Mouse (Mus musculus) MEL-GATA-1-ER (cell line): ENCODE results near the gene 1700109H08Rik.
"Not testable (repeated sequence)": the region's sequence is repeated elsewhere in the genome, so short reads cannot be mapped to it uniquely, and the experiment has no call there.

Experiments
- DNase-seq: peaks from one replicate; pipeline ENCODE4 v3.0.0-alpha.2; 2012; ENCODE audit warnings: low read depth; ENCODE audit errors: extremely low read depth

Gene 1700109H08Rik

DNA sequence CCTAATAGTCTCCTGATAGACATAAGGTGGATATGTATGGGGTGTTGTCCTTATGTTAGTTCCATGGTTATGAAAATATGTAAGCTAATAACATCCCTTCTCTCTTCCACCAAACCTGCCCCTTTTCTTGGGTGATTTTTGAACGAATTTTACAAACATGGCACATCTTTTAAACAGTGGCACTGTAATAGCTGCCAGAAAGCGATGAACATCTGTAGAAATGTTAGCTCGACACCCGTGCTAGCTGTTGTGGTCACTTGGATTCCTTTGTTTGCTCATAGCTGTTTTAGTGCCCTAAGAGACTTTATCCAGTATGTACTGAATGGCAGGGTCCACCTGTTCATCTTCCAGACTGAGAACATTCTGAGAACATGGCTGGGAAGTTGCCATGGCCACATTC, at the start of gene 1700109H08Rik:
1700109H08Rik (plus strand) TSS at position 301 of the 400 bp plus-strand sequence.
- no peak for DNase-seq

DNA sequence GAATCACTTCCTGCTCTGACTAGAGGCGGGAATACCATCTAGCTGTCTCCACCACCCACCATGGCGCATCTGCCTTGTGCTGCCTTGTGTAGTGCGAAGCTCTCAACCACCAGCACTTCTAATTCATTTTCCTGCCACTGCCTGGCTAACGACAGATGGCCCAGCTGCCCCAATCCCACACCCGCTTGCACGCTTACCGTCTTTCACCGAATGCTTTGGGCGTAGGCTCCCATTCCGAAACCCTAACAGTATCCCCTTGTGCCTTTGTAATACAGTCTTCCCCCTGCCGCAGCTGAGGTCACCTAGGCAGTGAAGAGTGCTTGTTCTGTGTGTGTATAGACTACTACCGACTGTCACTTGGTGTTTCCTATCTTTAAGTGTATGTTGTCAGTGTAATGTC, 49.6 kb upstream of the 1700109H08Rik start:
- no peak for DNase-seq

DNA sequence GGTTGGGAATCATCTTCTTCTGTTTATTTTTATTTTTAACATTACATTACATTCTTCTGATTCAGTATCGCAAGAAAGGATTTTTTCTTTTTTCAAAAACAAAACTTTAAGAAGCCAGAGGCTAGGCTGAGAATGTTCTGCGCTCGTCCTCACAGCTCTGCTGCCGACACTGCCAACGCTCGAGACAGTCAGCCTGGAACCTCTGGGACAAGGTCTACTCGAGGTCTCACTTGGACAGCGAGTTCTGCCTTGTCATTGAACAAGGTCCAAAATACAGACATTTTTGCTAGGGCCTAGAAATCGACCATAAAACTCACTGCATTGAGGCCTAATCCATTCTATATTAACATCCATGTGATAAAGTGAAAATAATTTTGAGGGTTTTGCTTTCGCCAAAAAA, 48.5 kb upstream of the 1700109H08Rik start:
- DNase-seq, result no peak

DNA sequence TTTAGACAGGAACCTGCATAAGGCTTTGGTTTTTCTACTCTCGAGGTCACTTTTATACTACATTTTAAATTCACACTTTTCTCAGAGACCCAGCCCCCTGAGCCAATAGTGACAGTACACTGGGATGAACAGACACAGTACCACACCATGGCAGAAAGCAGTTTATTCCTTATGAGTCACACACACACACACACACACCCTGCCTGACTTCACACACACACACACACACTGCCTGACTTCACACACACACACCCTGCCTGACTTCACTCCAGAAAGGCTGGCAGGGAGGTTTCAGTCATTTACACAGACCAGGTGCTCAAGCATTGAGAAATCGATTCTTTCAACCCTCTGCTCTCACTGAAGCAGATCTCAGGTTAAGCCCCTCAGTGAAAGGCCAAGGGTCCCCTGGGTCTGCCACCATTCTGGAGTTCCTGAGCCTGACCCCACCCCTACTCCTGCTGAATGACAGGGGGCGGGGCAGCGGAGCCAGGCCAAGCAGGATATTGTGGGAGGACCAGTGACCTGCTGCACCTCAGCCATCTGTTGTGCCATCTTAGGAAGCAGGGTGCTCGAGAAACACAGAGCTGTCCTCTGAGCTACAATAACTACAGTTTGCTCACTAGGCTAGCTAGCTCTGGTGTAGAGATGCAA, 44.2 kb upstream of the 1700109H08Rik start:
- DNase-seq, result no peak

DNA sequence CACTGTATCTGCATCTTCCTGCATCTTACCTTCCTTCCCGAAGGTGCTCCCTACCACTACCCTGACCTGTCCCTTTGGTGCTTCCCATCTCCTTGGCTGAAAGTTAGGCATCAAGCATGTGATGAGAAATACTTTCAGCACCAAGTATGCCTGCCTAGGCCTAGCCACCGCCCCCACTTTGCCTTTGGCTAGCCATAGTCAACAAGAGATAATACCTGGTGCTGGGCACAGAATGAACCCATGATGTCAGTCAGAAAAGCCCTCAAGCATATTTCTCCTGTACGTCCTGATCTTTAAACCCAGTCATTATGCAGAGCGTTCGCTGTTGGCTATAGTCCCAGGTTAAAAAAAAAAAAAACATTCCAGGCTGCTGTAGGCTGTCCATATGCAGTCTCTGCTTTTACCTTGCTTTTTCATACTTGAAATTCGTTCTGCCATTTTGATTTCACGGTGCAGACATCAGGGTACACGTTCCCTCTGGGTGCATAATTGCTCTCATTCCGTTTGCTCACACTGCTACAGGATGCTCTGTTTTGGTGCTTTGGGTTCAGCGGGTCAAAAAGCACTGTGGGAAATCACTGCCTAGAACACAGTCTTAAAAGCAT, 41.7 kb upstream of the 1700109H08Rik start:
- DNase-seq, result no peak

DNA sequence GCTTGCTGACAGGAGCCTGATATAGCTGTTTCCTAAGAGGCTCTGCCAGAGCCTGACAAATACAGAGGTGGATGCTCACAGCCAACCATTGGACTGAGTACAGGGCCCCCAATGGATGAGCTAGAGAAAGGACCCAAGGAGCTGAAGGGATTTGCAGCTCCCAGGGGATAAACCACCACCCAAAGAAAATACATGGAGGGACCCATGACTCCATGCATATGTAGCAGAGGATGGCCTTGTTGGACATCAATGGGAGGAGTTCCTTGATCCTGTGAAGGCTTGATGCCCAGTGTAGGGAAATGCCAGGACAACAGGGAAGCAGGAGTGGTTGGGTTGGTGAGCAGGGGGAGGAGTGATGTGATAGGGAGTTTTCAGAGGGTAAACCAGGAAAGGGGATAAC, 39.3 kb upstream of the 1700109H08Rik start:
- DNase-seq, result not testable (repeated sequence)

DNA sequence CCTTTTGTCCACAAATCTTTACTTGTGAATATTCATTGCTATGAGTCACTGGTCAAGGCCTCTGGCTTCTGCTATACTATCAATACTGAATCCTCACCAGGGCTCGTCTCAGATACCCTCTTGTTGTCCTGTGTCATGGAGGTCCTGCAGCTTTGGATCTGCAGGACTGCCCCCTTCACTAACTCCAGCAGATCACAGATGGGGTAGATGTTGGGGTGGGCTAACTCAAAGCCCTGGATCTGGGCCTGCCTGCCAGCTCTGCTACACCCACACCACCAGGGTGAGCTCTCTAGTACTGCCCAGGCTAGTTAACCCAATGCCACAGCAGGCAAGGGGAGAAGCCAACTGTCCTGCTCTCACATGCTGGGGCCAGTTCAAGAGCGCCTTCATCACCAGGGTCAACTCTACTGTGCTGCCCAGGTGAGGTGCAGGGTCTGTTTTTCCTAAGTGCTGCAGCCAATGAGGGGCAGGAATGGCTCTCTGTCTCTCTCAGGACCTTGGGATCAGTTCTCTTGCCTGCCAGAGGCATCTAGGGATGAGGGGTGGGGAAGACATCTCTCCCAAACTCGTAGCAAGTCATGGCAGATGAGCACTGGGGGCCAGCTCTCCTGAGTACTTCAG, 34.7 kb upstream of the 1700109H08Rik start:
- no peak for DNase-seq

DNA sequence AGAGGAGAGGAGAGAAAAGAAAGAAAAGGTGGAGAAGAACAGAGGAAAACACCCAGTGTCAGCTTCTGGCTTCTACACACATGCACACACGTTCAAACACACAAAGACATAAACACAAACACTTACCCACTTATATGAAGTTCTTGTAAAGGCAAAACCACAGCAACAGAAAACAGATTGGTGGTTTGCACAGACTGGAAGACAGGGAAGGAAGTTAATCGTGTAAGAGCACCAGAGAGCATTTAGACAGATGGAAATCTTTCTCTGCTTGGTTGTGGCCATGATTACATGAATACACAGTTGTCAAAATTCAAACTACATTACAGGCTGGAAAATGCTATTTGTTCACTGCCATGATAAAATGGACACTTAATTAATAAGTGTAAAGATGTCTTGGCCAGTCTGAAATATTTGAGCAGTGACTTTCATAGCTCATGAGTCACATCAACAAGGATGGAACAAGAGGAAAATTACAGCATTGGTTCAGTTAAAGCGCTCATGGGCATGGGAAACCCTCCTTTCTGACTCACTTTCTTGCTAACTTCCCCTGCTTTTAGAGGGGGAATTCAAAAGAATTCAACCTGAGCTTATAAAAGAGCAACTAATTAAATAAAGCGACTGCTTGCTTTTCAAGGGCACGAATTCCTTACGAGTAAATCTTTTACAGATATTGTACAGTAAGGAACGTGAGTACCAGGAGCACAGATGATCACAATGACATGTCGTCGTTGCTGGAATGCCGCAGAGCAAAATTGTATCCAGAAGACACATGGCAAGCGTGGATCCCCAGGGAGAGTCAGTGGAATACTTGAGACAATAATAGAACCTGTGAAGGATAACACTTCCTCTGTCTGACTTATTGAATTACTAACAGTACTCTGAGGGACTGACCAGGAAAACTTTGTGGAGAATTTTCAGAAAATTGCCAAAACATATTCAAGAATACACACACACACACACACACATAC, 32.6 kb upstream of the 1700109H08Rik start:
- no peak for DNase-seq

DNA sequence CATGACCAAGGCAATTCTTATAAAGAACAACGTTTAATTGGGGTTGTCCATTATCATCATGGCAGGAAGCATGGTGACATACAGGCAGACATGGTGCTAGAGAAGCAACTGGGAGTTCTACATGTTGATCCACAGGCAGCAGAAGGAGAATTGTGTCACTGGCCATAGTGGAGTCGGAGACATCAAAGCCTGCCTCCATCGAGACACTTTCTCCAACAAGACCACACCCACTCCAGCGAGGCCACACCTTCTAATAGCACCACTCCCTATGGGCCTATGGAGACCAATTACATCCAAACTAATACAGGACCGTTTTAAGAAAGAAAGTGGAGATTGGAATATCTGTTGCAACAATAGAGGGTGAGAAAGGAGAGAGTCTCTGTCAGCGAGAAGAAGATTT, 29.5 kb upstream of the 1700109H08Rik start:
- no peak for DNase-seq

DNA sequence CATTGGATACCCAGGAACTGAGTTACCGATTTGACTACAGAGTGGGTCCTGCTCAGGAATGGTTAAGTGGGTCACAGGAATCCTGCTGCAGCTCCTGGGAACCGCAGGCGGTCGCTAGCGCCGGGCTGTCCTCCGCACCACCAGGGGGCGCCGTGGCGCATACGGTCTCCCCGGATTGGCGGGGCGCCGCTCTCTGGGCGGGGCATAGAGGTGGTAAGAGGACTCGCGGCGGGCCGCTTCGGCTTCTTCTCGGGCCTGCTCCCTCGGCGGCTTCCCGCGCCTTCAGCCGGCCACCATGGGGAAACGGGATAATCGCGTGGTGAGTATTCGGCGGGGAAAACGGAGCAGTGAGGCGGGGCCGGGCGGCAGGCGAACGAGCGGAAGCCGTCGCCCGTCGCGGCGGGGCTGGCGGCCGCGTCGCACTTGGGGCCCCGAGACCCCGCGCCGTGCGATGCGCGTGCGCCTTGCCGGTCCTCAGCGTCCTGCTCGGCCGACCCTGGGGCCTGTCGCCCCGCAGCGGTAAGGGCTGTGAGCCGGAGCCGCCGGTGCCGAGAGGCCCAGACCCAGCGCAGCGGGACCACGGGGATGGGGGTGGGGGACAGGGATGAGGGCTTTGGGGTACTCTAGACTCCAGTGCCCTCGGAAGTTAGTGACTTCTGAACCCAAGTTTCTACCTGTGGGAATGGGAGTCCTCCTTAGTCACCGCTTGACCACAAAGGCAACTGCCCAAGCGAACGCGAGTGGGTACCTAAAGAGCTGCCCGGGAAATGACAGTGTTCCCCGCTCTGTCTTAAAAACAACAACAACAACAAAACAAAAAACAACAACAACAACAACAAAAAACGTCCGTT, 27.5 kb upstream of the 1700109H08Rik start, which contains the start of gene Fam133b:
Fam133b (plus strand) TSS at position 205 of the 851 bp plus-strand sequence.
- peak; percentile 80 for DNase-seq

DNA sequence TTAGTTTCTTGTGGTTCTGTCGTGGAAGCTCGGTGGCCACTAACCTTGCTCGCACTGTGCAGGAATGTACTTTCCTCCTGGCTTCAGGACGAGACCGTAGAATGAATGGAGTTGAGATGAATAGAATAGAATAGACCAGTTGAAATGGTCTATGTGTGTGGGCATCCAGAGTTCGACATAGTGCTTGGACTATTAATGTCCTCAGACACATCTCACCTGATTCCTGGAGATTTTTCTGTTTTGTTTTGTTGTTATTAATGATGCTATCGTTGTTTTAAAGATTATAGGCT, 26.9 kb upstream of the 1700109H08Rik start:
- DNase-seq, result no peak

DNA sequence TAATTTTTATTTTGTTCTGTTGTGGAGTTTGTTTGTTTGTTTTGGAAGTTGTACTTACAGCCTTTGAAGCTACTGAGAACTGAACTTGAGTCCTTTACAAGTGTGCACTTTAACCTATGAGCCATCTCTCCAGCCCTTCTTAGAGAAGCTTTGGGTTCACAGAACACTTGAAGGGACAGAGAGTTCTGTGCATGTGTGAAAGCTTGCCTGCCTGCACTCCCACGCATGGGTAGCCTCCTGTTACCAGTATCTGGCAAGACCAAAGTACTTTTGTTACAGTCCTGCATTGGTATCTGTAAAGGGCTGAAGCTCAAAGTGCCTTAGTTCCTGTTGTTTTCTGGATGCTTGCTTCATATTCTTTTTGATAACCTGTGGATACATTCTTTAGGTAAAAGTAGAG, 25.1 kb upstream of the 1700109H08Rik start:
- no peak for DNase-seq

DNA sequence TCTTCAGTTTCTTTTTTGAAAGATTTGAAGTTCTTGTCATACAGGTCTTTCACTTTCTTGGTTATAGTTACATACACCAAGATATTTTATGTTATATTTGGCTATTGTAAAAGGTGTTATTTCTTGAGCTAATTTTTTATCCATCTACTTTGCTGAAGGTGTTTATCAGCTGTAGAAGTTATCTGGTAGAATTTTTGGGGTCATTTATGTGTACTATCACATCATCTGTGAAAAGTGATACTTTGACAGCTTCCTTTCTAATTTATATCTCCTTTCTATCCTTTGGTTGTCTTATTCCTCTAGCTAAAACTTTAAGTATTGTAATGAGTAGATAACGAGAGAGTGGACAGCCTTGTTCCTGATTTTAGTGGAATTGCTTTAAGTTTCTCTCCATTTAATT, 19.9 kb upstream of the 1700109H08Rik start:
- no peak for DNase-seq

DNA sequence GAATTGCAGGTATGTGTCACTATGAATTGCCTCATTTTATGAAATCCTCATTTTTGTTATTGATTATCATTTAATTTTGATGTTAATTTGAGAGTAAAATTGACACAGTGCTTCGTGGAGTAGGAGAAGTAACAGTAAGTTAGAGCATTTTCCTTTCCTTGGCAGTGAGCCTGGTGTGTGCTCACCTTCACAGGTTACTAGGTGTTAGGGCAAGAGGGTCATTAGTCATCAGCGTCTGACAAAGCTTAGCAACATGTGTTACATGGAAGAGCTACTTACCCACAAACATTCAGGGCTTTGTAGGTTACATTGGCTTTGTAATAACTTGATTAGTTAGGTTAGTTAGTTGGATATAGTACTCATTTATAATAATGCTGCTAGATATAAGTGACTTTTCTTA, 17.2 kb upstream of the 1700109H08Rik start:
- no peak for DNase-seq

DNA sequence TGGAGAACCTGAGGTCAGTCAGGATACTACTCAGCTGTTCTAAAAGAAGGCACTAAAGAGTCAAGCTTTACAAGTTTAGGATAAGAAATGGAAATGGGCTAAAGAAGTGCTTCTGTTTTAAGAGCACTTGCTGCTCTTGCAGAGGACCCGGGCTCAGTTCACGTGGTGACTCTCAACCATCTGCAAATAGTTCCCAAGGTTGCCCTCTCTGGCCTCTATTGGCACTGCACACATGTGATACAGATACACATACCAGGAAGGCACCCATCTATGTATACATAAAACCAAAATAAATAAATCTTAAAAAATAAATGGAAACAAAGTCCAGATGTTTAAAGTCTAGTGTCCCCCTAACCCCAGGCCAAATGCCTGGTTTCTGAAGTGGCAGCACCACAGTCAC, 3.5 kb downstream of the 1700109H08Rik start:
- DNase-seq, result no peak

DNA sequence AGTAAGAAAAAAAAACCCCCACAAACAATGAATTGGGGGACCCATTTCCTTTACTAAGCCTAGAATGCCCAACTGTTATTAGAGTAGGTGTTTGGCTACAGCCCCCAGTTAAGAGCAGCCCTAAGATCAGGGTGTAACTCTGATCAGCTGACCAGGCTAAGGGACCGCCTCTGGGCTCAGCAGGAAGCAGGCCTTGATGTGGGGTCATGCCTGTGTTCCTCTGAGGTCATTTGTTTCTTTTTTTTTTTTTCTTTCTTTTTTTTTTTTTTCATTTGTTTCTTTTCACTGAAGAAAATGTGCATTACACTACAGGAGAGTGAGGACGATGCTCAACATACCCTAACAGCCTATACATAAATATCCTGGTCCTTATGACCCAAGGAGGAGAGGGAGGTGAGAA, 6.6 kb downstream of the 1700109H08Rik start:
- no peak for DNase-seq

DNA sequence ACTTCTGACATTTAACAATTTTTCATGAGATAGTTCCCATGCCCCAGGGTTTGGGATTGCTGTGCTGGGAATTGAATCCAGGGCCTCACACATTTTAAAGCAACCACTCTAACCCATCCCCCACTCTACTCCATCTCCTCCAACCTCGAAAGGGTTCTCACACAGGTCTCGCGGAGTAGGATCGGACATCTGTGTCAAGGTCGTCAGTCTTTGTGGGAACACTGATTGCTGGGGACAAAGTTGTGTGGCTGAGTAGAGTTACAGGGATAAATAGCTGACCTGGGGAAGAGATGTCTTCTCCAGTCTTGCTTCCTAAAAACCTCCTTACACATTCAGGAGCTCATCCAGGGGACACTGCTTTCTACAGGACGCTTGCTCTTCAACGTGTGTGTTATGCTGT, 7.7 kb downstream of the 1700109H08Rik start:
- no peak for DNase-seq

DNA sequence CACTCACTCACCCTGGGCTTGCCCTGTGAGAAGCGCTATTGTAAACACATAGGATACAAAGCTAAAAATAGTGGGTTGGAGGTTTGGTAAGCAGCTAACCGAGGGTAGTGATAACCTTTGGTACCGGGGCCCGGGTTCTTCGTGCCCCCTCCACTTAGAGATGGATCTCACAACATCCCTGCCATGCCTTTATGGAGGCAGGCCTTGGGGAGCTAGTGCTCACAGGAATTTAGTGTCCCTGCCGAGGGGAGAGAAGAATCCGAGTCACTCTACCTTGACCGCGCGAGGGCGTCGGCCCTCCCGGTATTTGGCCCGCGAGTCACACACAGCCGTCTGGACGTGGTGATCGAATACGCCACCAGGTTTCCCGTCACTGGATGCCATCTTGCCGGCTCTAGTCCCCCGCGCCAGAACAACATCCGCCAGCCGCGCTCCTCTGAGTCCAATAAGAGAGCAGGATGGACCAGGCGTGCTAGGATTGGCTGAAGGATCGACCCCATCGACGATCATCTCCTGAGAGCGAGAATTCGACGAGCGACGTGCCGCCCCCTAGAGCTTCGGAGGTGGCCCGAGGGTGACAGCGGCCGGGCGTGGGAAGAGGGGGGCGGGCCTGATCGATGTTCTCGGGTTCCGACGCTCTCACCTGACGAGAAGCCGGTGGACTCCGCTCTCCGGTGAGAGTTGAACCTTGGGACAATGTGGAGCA, 24.5 kb downstream of the 1700109H08Rik start, which contains the start of gene Pex1:
Pex1 (plus strand) TSS at position 374 of the 706 bp plus-strand sequence.
- DNase-seq, result peak; percentile 91

DNA sequence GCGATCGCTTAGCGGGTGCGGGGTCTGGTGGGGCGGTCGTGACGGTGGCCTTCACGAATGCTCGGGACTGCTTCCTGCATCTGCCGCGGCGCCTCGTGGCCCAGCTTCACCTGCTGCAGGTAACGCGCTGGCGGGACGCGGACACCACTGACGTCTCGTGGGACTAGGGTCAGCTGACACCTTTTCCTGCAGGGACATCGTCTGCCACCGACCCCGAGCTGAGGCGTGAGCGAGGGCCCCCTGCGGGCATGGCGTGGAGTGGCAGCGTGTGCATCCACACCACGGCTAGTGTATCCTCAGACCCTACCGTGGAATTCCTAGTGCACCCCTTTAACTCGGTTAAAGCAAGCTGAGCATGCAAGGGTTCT, 25.0 kb downstream of the 1700109H08Rik start, which contains the start of gene Rbm48:
Rbm48 (minus strand) TSS at position 187 of the 368 bp plus-strand sequence.
- DNase-seq, result peak; percentile 19

DNA sequence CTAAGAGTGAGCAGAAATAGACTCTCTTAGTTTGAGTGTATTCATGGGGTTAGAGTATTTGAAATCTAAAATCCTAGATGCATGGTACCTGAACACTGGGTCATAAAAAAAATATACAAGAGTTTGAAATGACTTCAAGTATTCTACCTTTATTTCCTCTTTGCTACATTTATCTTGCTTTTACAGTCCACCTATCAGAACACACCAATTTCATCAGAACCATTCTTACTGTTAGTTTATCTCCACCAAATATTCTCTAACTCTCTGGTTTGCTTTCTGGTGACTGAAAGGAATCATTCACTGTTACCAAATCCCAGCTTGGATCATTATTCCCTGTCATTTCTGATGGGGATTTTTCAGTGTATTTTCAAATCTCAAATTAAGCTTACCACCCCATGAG, 25.8 kb downstream of the 1700109H08Rik start:
- DNase-seq, result no peak
